Mouse (Mus musculus) cerebellum, postnatal 25 days (tissue): ENCODE results near the gene Spats2.

Experiments
- DNase-seq, 2 experiments: peaks; one replicate each; pipeline ENCODE4 v3.0.0; 2021; ENCODE audit warnings: mixed read lengths in 2 of 2

Spats2 gene

GRCm38 (mm10) chr15:99098493-99098861 lies 27.2 kb upstream of the Spats2 start:
- no peak for DNase-seq

GRCm38 (mm10) chr15:99099139-99099556 lies 26.6 kb upstream of the Spats2 start:
- peak; percentile 49 to 72 for DNase-seq

- DNase-seq, result no peak
Observed at GRCm38 (mm10) chr15:99099984-99100383, 25.7 kb upstream of the Spats2 start.

GRCm38 (mm10) chr15:99105238-99105637 lies 20.5 kb upstream of the Spats2 start:
- DNase-seq, result no peak

GRCm38 (mm10) chr15:99107866-99108265 lies 17.9 kb upstream of the Spats2 start:
- no peak for DNase-seq

- DNase-seq, result no peak
Observed at GRCm38 (mm10) chr15:99111139-99111538, 14.6 kb upstream of the Spats2 start.

- DNase-seq, result no peak
Observed at GRCm38 (mm10) chr15:99111809-99112208, 13.9 kb upstream of the Spats2 start.

GRCm38 (mm10) chr15:99112843-99113395 lies 12.8 kb upstream of the Spats2 start:
- DNase-seq, result no peak

GRCm38 (mm10) chr15:99113396-99113975 lies 12.2 kb upstream of the Spats2 start:
- DNase-seq, result no peak

GRCm38 (mm10) chr15:99114312-99115064 lies 11.2 kb upstream of the Spats2 start:
- DNase-seq, result no peak

GRCm38 (mm10) chr15:99115065-99115423 lies 10.7 kb upstream of the Spats2 start:
- no peak for DNase-seq

GRCm38 (mm10) chr15:99116539-99116938 lies 9.2 kb upstream of the Spats2 start:
- DNase-seq, result no peak

GRCm38 (mm10) chr15:99120814-99121213 lies 4.9 kb upstream of the Spats2 start:
- no peak for DNase-seq

- no peak for DNase-seq
Observed at GRCm38 (mm10) chr15:99122642-99123041, 3.1 kb upstream of the Spats2 start.

- peak; percentile 94 to 95 for DNase-seq
Observed at GRCm38 (mm10) chr15:99126081-99126815, 532 bp downstream of the Spats2 start.

- DNase-seq, result no peak
Observed at GRCm38 (mm10) chr15:99126816-99127365, 1.2 kb downstream of the Spats2 start.

GRCm38 (mm10) chr15:99127851-99128522 lies 2.3 kb downstream of the Spats2 start:
- no peak for DNase-seq

GRCm38 (mm10) chr15:99129441-99129840 lies 3.7 kb downstream of the Spats2 start:
- DNase-seq, result no peak

- no peak for DNase-seq
Observed at GRCm38 (mm10) chr15:99129956-99130910, 4.5 kb downstream of the Spats2 start.

GRCm38 (mm10) chr15:99138389-99138788 lies 12.7 kb downstream of the Spats2 start:
- no peak for DNase-seq

- peak; percentile 63 to 78 for DNase-seq
Observed at GRCm38 (mm10) chr15:99139669-99140068, 14.0 kb downstream of the Spats2 start.
